Mouse (Mus musculus) B cell, adult 62 days (primary cell): ENCODE results near the gene Gm10100. TPM values are rescaled to one million over a fixed set of nuclear protein-coding genes. Genes with fewer than 3 reads are reported as not detected.

ENCODE experiments used
- total RNA-seq: library from RNA; stranded (reverse); gene quantifications from 4 replicates; pipeline ENCODE4 v1.2.4, GENCODE M21; 2023

The Gm10100 gene
- total RNA-seq: not detected in 4 replicates

DNA sequence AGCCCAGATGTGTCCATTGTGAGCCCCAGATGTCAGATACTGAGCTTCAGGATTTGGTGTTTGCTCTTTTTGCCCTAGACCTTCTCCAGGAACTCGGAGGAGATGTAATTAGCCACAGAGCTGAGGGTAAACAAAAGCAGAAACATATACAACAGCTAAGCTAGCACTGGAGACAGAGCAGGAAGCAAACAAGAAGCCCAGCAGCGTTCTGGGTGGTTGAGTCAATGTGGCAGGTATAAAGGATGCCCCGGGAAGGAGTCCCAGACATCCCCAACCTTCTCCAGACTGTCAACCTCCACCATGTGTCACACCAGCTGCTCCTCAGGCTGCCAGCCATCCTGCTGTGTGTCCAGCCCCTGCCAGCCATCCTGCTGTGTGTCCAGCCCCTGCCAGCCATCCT, at the start of gene Gm10100:
Gene Gm10100 (plus strand): TSS at position 301 of the 400 bp plus-strand sequence.

GRCm38 (mm10) chr10:77685895-77686664, 40.2 kb upstream of the Gm10100 start, which contains the start of gene Tspear:
Gene Tspear (plus strand): TSS chr10:77686569.

GRCm38 (mm10) chr10:77690356-77690807, 35.9 kb upstream of the Gm10100 start, which contains the start of gene Gm19402:
Gene Gm19402 (minus strand): TSS chr10:77690757.

GRCm38 (mm10) chr10:77697133-77697532, 29.2 kb upstream of the Gm10100 start, which contains the start of gene Gm9508:
Gene Gm9508 (minus strand): TSS chr10:77697233.

DNA sequence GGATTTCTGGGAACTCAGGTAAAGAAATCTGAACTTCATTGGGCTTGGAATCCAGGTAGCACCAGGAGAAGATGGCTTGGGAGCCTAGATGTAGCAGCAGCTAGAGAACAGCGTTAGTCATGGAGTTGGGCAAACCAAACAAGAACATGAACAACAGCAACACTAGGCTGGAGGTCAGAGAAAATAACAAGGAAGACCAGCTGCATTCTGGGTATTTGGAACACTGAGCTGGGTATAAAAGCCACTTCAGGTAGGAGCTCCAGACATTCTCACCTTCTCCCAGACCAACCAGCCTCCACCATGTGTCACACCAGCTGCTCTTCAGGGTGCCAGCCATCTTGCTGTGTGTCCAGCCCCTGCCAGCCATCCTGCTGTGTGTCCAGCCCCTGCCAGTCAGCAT, 20.0 kb upstream of the Gm10100 start, which contains the start of gene Gm10272:
Gene Gm10272 (plus strand): TSS at position 301 of the 400 bp plus-strand sequence.

DNA sequence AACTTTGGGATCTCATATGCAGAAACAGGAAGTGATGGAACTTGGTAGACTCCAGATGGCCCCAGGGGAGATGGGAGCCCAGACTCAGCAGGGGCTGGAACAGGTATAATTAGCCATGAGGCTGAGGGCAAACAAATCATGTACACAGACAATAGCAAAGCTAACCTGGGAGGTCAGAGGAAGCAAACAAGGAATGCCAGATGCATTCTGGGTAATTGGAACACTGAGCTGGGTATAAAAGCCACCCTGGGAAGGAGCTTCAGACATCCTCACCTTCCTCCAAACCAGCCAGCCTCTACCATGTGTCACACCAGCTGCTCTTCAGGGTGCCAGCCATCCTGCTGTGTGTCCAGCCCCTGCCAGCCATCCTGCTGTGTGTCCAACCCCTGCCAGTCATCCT, 15.1 kb upstream of the Gm10100 start, which contains the start of gene Gm10024:
Gene Gm10024 (plus strand): TSS at position 301 of the 400 bp plus-strand sequence.

GRCm38 (mm10) chr10:77715507-77715906, 10.8 kb upstream of the Gm10100 start, which contains the start of gene Gm10142:
Gene Gm10142 (plus strand): TSS chr10:77715807.

DNA sequence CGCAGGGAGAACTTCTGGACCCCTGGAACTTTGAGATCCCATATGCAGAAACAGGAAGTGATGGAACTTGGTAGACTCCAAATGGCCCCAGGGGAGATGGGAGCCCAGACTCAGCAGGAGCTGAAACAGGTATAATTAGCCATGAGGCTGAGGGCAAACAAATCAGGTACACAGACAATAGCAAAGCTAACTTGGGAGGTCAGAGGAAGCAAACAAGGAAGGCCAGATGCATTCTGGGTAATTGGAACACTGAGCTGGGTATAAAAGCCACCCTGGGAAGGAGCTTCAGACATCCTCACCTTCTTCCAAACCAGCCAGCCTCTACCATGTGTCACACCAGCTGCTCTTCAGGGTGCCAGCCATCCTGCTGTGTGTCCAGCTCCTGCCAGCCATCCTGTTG, 6.0 kb upstream of the Gm10100 start, which contains the start of gene Krtap12-1:
Gene Krtap12-1 (plus strand): TSS at position 301 of the 400 bp plus-strand sequence.

GRCm38 (mm10) chr10:77741924-77742688, 15.8 kb downstream of the Gm10100 start, which contains the start of gene Gm18596:
Gene Gm18596 (minus strand): TSS chr10:77742638.

GRCm38 (mm10) chr10:77751254-77751653, 25.0 kb downstream of the Gm10100 start, which contains the start of gene Gm9736:
Gene Gm9736 (minus strand): TSS chr10:77751354.

DNA sequence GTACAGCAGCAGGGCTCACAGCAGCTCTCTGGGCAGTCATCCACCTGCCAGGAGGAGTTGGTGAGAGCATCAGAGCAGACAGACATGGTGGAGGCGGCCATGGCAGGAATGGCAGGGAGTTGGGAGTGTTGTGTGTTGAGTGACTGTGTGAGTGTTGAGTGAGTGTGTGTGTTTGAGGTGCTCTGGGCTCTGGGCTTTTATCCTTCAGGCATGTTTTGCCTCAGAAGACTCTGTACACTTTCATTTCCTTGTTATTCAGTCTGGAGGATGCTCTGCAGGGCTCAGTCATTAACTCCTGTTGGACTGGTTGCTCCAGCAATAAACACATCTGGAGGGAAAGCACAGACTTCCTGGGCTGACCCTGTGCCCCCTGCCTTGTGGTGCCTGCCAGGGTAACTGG, 33.3 kb downstream of the Gm10100 start, which contains the start of gene Gm3233:
Gene Gm3233 (minus strand): TSS at position 101 of the 400 bp plus-strand sequence.

GRCm38 (mm10) chr10:77771225-77771624, 44.9 kb downstream of the Gm10100 start, which contains the start of gene Gm3238:
Gene Gm3238 (minus strand): TSS chr10:77771325.

Other genes with a start within 250 kb of the Gm10100 start
- 21.0 to 24.1 TPM (median 22.9 TPM) in 4 replicates for gene Fam207a, start 210.7 kb upstream of the Gm10100 start, total RNA-seq
- 74.3 to 78.8 TPM (median 76.3 TPM) in 4 replicates for gene Itgb2, start 196.2 kb upstream of the Gm10100 start, total RNA-seq
- 68.7 to 88.1 TPM (median 80.3 TPM) in 4 replicates for gene Pttg1ip, start 144.8 kb upstream of the Gm10100 start, total RNA-seq
- 59.3 to 66.2 TPM (median 61.2 TPM) in 4 replicates for gene Sumo3, start 120.4 kb upstream of the Gm10100 start, total RNA-seq
- gene Gm49325, start 120.3 kb upstream of the Gm10100 start, total RNA-seq: 3.8 TPM in 1 of 4 replicates, not detected in the others
- 36.7 to 55.5 TPM (median 43.1 TPM) in 4 replicates for gene Ube2g2, start 104.2 kb upstream of the Gm10100 start, total RNA-seq
- 3.3 to 4.2 TPM (median 3.7 TPM) in 4 replicates for gene Tspear, start 39.9 kb upstream of the Gm10100 start, total RNA-seq
- gene Gm19402, start 35.7 kb upstream of the Gm10100 start, total RNA-seq: not detected in 4 replicates
- not detected in 4 replicates for gene Gm9508, start 29.3 kb upstream of the Gm10100 start, total RNA-seq
- not detected in 4 replicates for gene Gm10272, start 19.9 kb upstream of the Gm10100 start, total RNA-seq
- not detected in 4 replicates for gene Gm10024, start 15.0 kb upstream of the Gm10100 start, total RNA-seq
- not detected in 4 replicates for gene Gm10142, start 10.7 kb upstream of the Gm10100 start, total RNA-seq
- gene Krtap12-1, start 5.9 kb upstream of the Gm10100 start, total RNA-seq: not detected in 4 replicates
- gene Gm18596, start 16.2 kb downstream of the Gm10100 start, total RNA-seq: not detected in 4 replicates
- gene Gm9736, start 24.9 kb downstream of the Gm10100 start, total RNA-seq: not detected in 4 replicates
- gene Gm3233, start 33.2 kb downstream of the Gm10100 start, total RNA-seq: not detected in 4 replicates
- not detected in 4 replicates for gene Gm3238, start 44.8 kb downstream of the Gm10100 start, total RNA-seq
- gene Gm7138, start 50.5 kb downstream of the Gm10100 start, total RNA-seq: not detected in 4 replicates
- not detected in 4 replicates for gene Gm3250, start 56.1 kb downstream of the Gm10100 start, total RNA-seq
- not detected in 4 replicates for gene Gm7137, start 61.7 kb downstream of the Gm10100 start, total RNA-seq
- gene Gm9639, start 68.6 kb downstream of the Gm10100 start, total RNA-seq: not detected in 4 replicates
- gene Gm19668, start 72.6 kb downstream of the Gm10100 start, total RNA-seq: not detected in 4 replicates
- gene Gm9507, start 85.4 kb downstream of the Gm10100 start, total RNA-seq: not detected in 4 replicates
- gene Gm2696, start 88.2 kb downstream of the Gm10100 start, total RNA-seq: not detected in 4 replicates
- not detected in 4 replicates for gene Krtap10-4, start 100.6 kb downstream of the Gm10100 start, total RNA-seq
- gene Krtap10-10, start 109.5 kb downstream of the Gm10100 start, total RNA-seq: not detected in 4 replicates
- not detected in 4 replicates for gene Gm36176, start 120.3 kb downstream of the Gm10100 start, total RNA-seq
- gene Gm10318, start 126.4 kb downstream of the Gm10100 start, total RNA-seq: not detected in 4 replicates
- gene Gm3285, start 135.5 kb downstream of the Gm10100 start, total RNA-seq: not detected in 4 replicates
- 0.16 to 0.27 TPM in 2 of 4 replicates, not detected in the others for gene Lrrc3, start 176.1 kb downstream of the Gm10100 start, total RNA-seq
- gene Trpm2, start 244.1 kb downstream of the Gm10100 start, total RNA-seq: 21.4 to 30.7 TPM (median 24.9 TPM) in 4 replicates